Mouse (Mus musculus) CH12.LX (cell line): ENCODE measurements around the gene Dgkh. TPM values are rescaled to one million over a fixed set of nuclear protein-coding genes. Genes with fewer than 3 reads are reported as not detected.
A peak's percentile ranks its signal among the peaks of the same experiment; 100 is the strongest.

Experiments
- DNase-seq: peaks from one replicate; pipeline ENCODE4 v3.0.0-alpha.2; 2013; ENCODE audit errors: extremely low read depth
- H3K27ac ChIP-seq: 2 replicates; pipeline ENCODE4 v1.5.1; 2012; ENCODE audit warnings: low read depth, mild to moderate bottlenecking, control low read depth, moderate library complexity; ENCODE audit not compliant: insufficient read depth
- H3K27me3 ChIP-seq: replicated peaks from 2 replicates; pipeline ENCODE3; 2012; ENCODE audit warnings: inconsistent platforms
- H3K36me3 ChIP-seq, 2 experiments: replicated peaks in 1 of 2; 2 replicates each; pipeline versions ENCODE3 to v1.6.1; 2012; ENCODE audit warnings: inconsistent platforms in 1 of 2, low read length in 1 of 2, mild to moderate bottlenecking in 1 of 2, mixed read lengths in 1 of 2, moderate library complexity in 1 of 2; ENCODE audit not compliant: control insufficient read depth in 1 of 2, insufficient read depth in 1 of 2
- H3K4me1 ChIP-seq, 2 experiments: 2 replicates each; pipeline ENCODE4 v1.6.1; 2012; ENCODE audit warnings: inconsistent platforms in 1 of 2, moderate library complexity in 1 of 2; ENCODE audit not compliant: insufficient read depth in 2 of 2, control insufficient read depth in 1 of 2
- H3K4me2 ChIP-seq: 2 replicates; pipeline ENCODE4 v1.6.1; 2012; ENCODE audit warnings: low read depth, mild to moderate bottlenecking, control low read depth; ENCODE audit not compliant: poor library complexity, insufficient read depth, severe bottlenecking
- H3K4me3 ChIP-seq, 3 experiments: fragments of 150-350 bp in 1 of 3; sonication (generic) in 1 of 3; replicated peaks in 1 of 3; 2 replicates each; pipeline versions ENCODE3 to v1.5.1; 2011 to 2012; ENCODE audit warnings: low read depth in 2 of 3, low read length in 2 of 3, mild to moderate bottlenecking in 2 of 3, moderate library complexity in 2 of 3, control low read depth in 1 of 3, improper control_type of control experiment in 1 of 3, inconsistent platforms in 1 of 3, mixed read lengths in 1 of 3; ENCODE audit not compliant: poor library complexity in 1 of 3
- H3K79me2 ChIP-seq: replicated peaks from 2 replicates; pipeline ENCODE4 v1.6.1; 2012; ENCODE audit warnings: mild to moderate bottlenecking, moderate library complexity; ENCODE audit not compliant: control insufficient read depth, poor library complexity, insufficient read depth, severe bottlenecking; ENCODE audit errors: extremely low read depth
- H3K9ac ChIP-seq: 2 replicates; pipeline ENCODE4 v1.6.1; 2012; ENCODE audit warnings: low read depth, mild to moderate bottlenecking, control low read depth, moderate library complexity; ENCODE audit not compliant: insufficient read depth
- H3K9me3 ChIP-seq: replicated peaks from 2 replicates; pipeline ENCODE3; 2012; ENCODE audit warnings: low read length, inconsistent platforms, mixed read lengths
- BHLHE40 ChIP-seq: IDR thresholded peaks from 2 replicates; pipeline ENCODE4 v1.6.1; 2011; ENCODE audit warnings: mild to moderate bottlenecking, low read depth, low read length, improper control_type of control experiment
- CHD2 ChIP-seq: IDR thresholded peaks from 2 replicates; pipeline ENCODE4 v1.6.1; 2011; ENCODE audit warnings: low read length, improper control_type of control experiment
- CTCF ChIP-seq, 2 experiments: IDR thresholded peaks in 1 of 2; conservative IDR thresholded peaks in 1 of 2; 2 replicates each; pipeline ENCODE4 v1.5.1; 2011 to 2012; ENCODE audit warnings: low read depth in 2 of 2, low read length in 2 of 2, improper control_type of control experiment in 1 of 2, inconsistent platforms in 1 of 2, mild to moderate bottlenecking in 1 of 2, moderate library complexity in 1 of 2
- EP300 ChIP-seq: IDR thresholded peaks from 2 replicates; pipeline ENCODE4 v1.6.1; 2011; ENCODE audit warnings: low read length, improper control_type of control experiment
- ETS1 ChIP-seq: conservative IDR thresholded peaks from 2 replicates; pipeline ENCODE4 v1.6.1; 2012; ENCODE audit warnings: low read depth, mild to moderate bottlenecking, inconsistent platforms, low read length, improper control_type of control experiment, moderate library complexity
- HCFC1 ChIP-seq: IDR thresholded peaks from 2 replicates; pipeline ENCODE4 v1.6.1; 2012; ENCODE audit warnings: low read depth, mild to moderate bottlenecking, inconsistent platforms, low read length, improper control_type of control experiment
- IRF4 ChIP-seq: IDR thresholded peaks from 2 replicates; pipeline ENCODE4 v1.6.1; 2014; ENCODE audit warnings: low read depth, mild to moderate bottlenecking, inconsistent platforms, low read length, improper control_type of control experiment
- JUND ChIP-seq: conservative IDR thresholded peaks from 2 replicates; pipeline ENCODE4 v1.6.1; 2011; ENCODE audit warnings: low read depth, low read length, improper control_type of control experiment
- KAT2A ChIP-seq: IDR thresholded peaks from 2 replicates; pipeline ENCODE4 v1.6.1; 2012; ENCODE audit warnings: low read length, improper control_type of control experiment, inconsistent platforms; ENCODE audit not compliant: insufficient replicate concordance
- MAFK ChIP-seq: IDR thresholded peaks from 2 replicates; pipeline ENCODE4 v1.6.1; 2011; ENCODE audit warnings: low read length, improper control_type of control experiment; ENCODE audit not compliant: insufficient replicate concordance
- MAZ ChIP-seq: IDR thresholded peaks from 2 replicates; pipeline ENCODE4 v1.6.1; 2012; ENCODE audit warnings: low read depth, mild to moderate bottlenecking, inconsistent platforms, low read length, improper control_type of control experiment, moderate library complexity
- MEF2A ChIP-seq: IDR thresholded peaks from 2 replicates; pipeline ENCODE4 v1.6.1; 2014; ENCODE audit warnings: low read depth, mild to moderate bottlenecking, inconsistent platforms, low read length, improper control_type of control experiment, borderline replicate concordance
- NRF1 ChIP-seq: IDR thresholded peaks from 2 replicates; pipeline ENCODE4 v1.6.1; 2014; ENCODE audit warnings: low read depth, mild to moderate bottlenecking, inconsistent platforms, low read length, improper control_type of control experiment, moderate library complexity
- RCOR1 ChIP-seq: conservative IDR thresholded peaks from 2 replicates; pipeline ENCODE4 v1.6.1; 2012; ENCODE audit warnings: low read depth, mild to moderate bottlenecking, inconsistent platforms, low read length, improper control_type of control experiment
- SIN3A ChIP-seq: IDR thresholded peaks from 2 replicates; pipeline ENCODE4 v1.6.1; 2012; ENCODE audit warnings: low read length, improper control_type of control experiment, inconsistent platforms
- SMC3 ChIP-seq: IDR thresholded peaks from 2 replicates; pipeline ENCODE4 v1.6.1; 2011; ENCODE audit warnings: low read depth, low read length, improper control_type of control experiment
- UBTF ChIP-seq: IDR thresholded peaks from 2 replicates; pipeline ENCODE4 v1.6.1; 2012; ENCODE audit warnings: low read depth, mild to moderate bottlenecking, inconsistent platforms, low read length, improper control_type of control experiment, moderate library complexity
- ZNF384 ChIP-seq: IDR thresholded peaks from 2 replicates; pipeline ENCODE4 v1.6.1; 2012; ENCODE audit warnings: low read depth, low read length, improper control_type of control experiment, inconsistent platforms
- dilution Hi-C: fragments of 300-500 bp; cut with MboI; formaldehyde crosslinking; loops from 2 replicates; pipeline ENCODE4 v1.14.3; 2020; ENCODE audit warnings: low sequenced_read_pairs; ENCODE audit not compliant: extremely low pct_unique_long_range_greater_than_20kb, extremely low pct_ligation_motif_present
- in situ Hi-C: fragments of 300-500 bp; cut with MboI; formaldehyde crosslinking; loops from 3 replicates; pipeline ENCODE4 v1.14.3; 2019; ENCODE audit warnings: low sequenced_read_pairs, low pct_ligation_motif_present, low pct_unique_long_range_greater_than_20kb, mixed read lengths
- polyA plus RNA-seq: library from polyadenylated mRNA; unstranded; fragments of >175 nt; gene quantifications from 2 replicates; pipeline ENCODE4 v1.2.1, GENCODE M21; 2012; ENCODE audit warnings: low read depth; ENCODE audit not compliant: insufficient read length
- total RNA-seq, 2 experiments: library from RNA; depleted of rRNA; stranded (reverse); fragments of 300-350 nt in 1 of 2; fragments of >200 nt in 1 of 2; gene quantifications; 2 replicates each; pipeline ENCODE4 v1.2.3; 2012 to 2014

The Dgkh gene
- total and polyA plus RNA-seq, 3 experiments: 0.83 to 3.3 (median 2.4) TPM

GRCm38 (mm10) chr14:78568410-78568809, 164.2 kb downstream of the Dgkh start:
- Histone ChIP-seq H3K27me3 (no peaks in the 10 kb centered on the region), H3K79me2 (no peaks in the 10 kb centered on the region), H3K9me3 (no peaks in the 10 kb centered on the region), H3K4me2 (no peak overlapping the region), H3K36me3 (peaks cover 0 to 11% of the 10 kb centered on the region in 2 experiments), H3K9ac (no peak overlapping the region), H3K27ac (no peak overlapping the region), H3K4me3 (no peak overlapping the region), H3K4me1 (peaks cover 12 to 28% of the 10 kb centered on the region in 2 experiments)
- dilution Hi-C loops: no loop called here
- TF ChIP-seq BHLHE40 (peak; percentile 71), ETS1 (no peak)
- in situ Hi-C loops: no loop called here
- DNase-seq: no peak

GRCm38 (mm10) chr14:78566431-78566830, 166.1 kb downstream of the Dgkh start:
- Histone ChIP-seq H3K9me3 (no peaks in the 10 kb centered on the region), H3K4me3 (no peak overlapping the region), H3K9ac (no peak overlapping the region), H3K27ac (no peak overlapping the region), H3K79me2 (no peaks in the 10 kb centered on the region), H3K27me3 (no peaks in the 10 kb centered on the region), H3K4me1 (peaks cover 12 to 28% of the 10 kb centered on the region in 2 experiments), H3K36me3 (peaks cover 0 to 5% of the 10 kb centered on the region in 2 experiments), H3K4me2 (peak overlapping the region; percentile 4; the same call in 1 of the 2 replicates)
- dilution Hi-C loops (no loop called here), in situ Hi-C loops (no loop called here)
- DNase-seq: peak; percentile 64
- TF ChIP-seq BHLHE40 (peak; percentile 74), JUND (0 out of 2 replicates have a peak, but pooled peaks have one; percentile 30), SIN3A (no peak), EP300 (peak; percentile 75), CTCF (conservative IDR thresholded peaks at IDR 0.05 in 1 of 2, IDR thresholded peaks at IDR 0.05 in 1 of 2; ENCODE audit: low read depth in 2 of 2, low read length in 2 of 2) (no peak), UBTF (no peak), KAT2A (no peak), NRF1 (no peak), MEF2A (peak; percentile 76), ETS1 (peak; percentile 35), MAFK (0 out of 2 replicates have a peak, but pooled peaks have one; percentile 53), ZNF384 (no peak), HCFC1 (no peak), IRF4 (no peak), MAZ (no peak), CHD2 (peak; percentile 71), SMC3 (no peak), RCOR1 (no peak)
